Mouse (Mus musculus) MEL (cell line): ENCODE measurements around the gene Ebf3.

Source experiments
- POLR2A ChIP-seq, 2 experiments: IDR thresholded peaks; 2 replicates each; pipeline ENCODE4 v1.6.1; 2011 to 2012; ENCODE audit warnings: low read length in 2 of 2, mild to moderate bottlenecking in 2 of 2, control low read depth in 1 of 2, improper control_type of control experiment in 1 of 2, low read depth in 1 of 2, moderate library complexity in 1 of 2; ENCODE audit not compliant: control insufficient read depth in 1 of 2, insufficient read depth in 1 of 2, poor library complexity in 1 of 2
- USF1 ChIP-seq: IDR thresholded peaks from 2 replicates; pipeline ENCODE4 v1.6.1; 2014; ENCODE audit warnings: low read depth, mild to moderate bottlenecking, inconsistent platforms, low read length, improper control_type of control experiment, moderate library complexity

- no peak for TF ChIP-seq POLR2A (IDR thresholded peaks at IDR 0.05; ENCODE audit: control insufficient read depth in 1 of 2, insufficient read depth in 1 of 2, low read depth in 1 of 2, low read length in 2 of 2, poor library complexity in 1 of 2)
- no peak for TF ChIP-seq USF1
Measured at GRCm38 (mm10) chr7:137316181-137316925, 2.1 kb upstream of the Ebf3 start.
